ENCODE assay signal across 8 mouse cellular contexts in the genomic region with DNA sequence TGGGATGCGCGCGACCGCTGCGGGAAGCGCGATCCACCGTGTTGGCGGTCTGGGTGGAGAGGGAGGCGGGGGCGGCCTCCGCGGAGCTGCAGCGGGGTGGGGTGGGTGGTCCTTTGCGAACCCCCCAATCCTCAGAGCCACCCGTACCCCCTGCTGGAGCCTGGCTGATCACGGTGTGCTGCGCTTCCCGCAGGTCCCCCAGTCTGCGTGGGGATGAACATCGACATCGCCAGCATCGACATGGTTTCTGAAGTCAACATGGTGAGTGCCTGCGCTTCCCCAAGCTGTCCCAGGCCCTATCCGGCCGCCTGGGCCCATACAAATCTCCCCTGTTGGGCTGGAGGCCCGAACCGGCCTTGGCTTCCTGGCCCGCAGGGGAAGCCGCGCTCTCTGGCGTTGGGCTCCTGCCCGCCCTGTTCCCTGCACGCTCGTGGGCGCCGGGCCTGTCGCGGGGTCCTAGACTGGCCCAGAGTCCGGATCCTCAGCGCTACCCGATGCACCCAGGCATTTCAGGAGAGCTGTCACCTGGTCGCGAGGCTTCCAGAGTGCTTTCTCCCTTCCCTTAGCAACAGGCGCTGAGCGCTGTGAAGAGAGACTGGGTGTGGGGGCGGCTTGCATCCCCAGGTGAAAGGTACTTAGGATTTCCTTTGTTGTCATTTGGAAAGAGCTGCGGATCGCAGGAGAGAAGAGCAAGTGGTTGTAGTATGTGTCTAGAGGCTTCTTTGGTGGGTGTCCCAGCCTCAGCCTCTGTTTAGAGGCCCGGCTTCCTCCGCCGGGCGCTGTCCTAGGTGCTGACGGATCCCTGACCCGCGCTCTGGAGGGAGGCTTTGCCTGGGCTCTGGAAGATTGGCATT.
DNase-seq lines count a peak whose midpoint lies in the region; ATAC-seq and TF ChIP-seq lines count a peak whose summit lies in the region.

No protein-coding gene starts in this region.

- TF ChIP-seq CTCF in brain, embryonic 14.5 days (IDR thresholded peaks at IDR 0.05; ENCODE audit: borderline replicate concordance, extremely low read depth, insufficient read depth, insufficient read length) = no peak
- no peak for TF ChIP-seq CTCF in testis, adult 2 months (IDR thresholded peaks at IDR 0.05; ENCODE audit: control insufficient read depth, insufficient read depth, insufficient replicate concordance, low read depth, low read length)

- TF ChIP-seq POLR2A in brain, embryonic 14.5 days (IDR thresholded peaks at IDR 0.05; ENCODE audit: borderline replicate concordance, extremely low read depth, insufficient read depth, insufficient read length, poor library complexity, severe bottlenecking) = no peak
- no peak for TF ChIP-seq POLR2A in testis, adult 2 months (IDR thresholded peaks at IDR 0.05; ENCODE audit: control insufficient read depth, low read depth, low read length)

- no peaks in the 10 kb centered on the region for H3K36me3 ChIP-seq in forebrain, embryonic 11.5 days (ENCODE audit: control insufficient read depth, insufficient read depth, low read length)
- H3K36me3 ChIP-seq in hindbrain, embryonic 14.5 days (replicated peaks; ENCODE audit: control insufficient read depth, insufficient read depth) = no peaks in the 10 kb centered on the region
- no peaks in the 10 kb centered on the region for H3K36me3 ChIP-seq in midbrain, embryonic 16.5 days (ENCODE audit: control insufficient read depth, insufficient read depth, low read length)
- no peaks in the 10 kb centered on the region for H3K36me3 ChIP-seq in testis, adult 2 months (ENCODE audit: control insufficient read depth, insufficient read depth, low read length)

- WGBS in forebrain, embryonic 11.5 days = 0% methylated on average over 55 of the region's 56 CpGs
- WGBS in hindbrain, embryonic 14.5 days = under 1% methylated on average over 56 of the region's 56 CpGs
- WGBS in midbrain, embryonic 16.5 days = under 1% methylated on average over 53 of the region's 56 CpGs

- no peaks in the 10 kb centered on the region for H3K4me1 ChIP-seq in forebrain, embryonic 11.5 days (replicated peaks; ENCODE audit: control insufficient read depth, insufficient read depth, low read length)
- peaks cover 20% of the 10 kb centered on the region for H3K4me1 ChIP-seq in hindbrain, embryonic 14.5 days (replicated peaks; ENCODE audit: control insufficient read depth, insufficient read depth, low read length)
- H3K4me1 ChIP-seq in midbrain, embryonic 16.5 days (ENCODE audit: control insufficient read depth, insufficient read depth, low read length) = peaks cover 25% of the 10 kb centered on the region
- H3K4me1 ChIP-seq in testis, adult 2 months (ENCODE audit: control insufficient read depth, insufficient read depth, low read length) = peaks cover 9% of the 10 kb centered on the region

- H3K4me3 ChIP-seq in forebrain, embryonic 11.5 days (ENCODE audit: low read depth, low read length) = peak overlapping the region; percentile 65
- peak overlapping the region; percentile 66 for H3K4me3 ChIP-seq in hindbrain, embryonic 14.5 days (replicated peaks; ENCODE audit: low read length)
- H3K4me3 ChIP-seq in midbrain, embryonic 16.5 days (ENCODE audit: low read depth, low read length) = peak overlapping the region; percentile 69
- peak overlapping the region; percentile 73 for H3K4me3 ChIP-seq in testis, adult 2 months (ENCODE audit: control insufficient read depth, low read depth, low read length)

- intact Hi-C loops in heart, postnatal 25 days (cut with DNase I) = no loop called here
- intact Hi-C loops in left cerebral cortex, postnatal 36 days (cut with DNase I) = loop anchor here (10.0 kb wide), 2 partner anchors 113 to 183 kb away; no protein-coding TSS in a partner anchor

- H3K9me3 ChIP-seq in forebrain, embryonic 11.5 days (ENCODE audit: control insufficient read depth, low read length) = no peaks in the 10 kb centered on the region
- no peaks in the 10 kb centered on the region for H3K9me3 ChIP-seq in hindbrain, embryonic 14.5 days (ENCODE audit: control insufficient read depth, low read length)
- H3K9me3 ChIP-seq in midbrain, embryonic 16.5 days (replicated peaks; ENCODE audit: control insufficient read depth, low read length, poor library complexity, severe bottlenecking) = no peaks in the 10 kb centered on the region

- H3K4me2 ChIP-seq in forebrain, embryonic 11.5 days (ENCODE audit: low read depth, low read length, severe bottlenecking) = peak overlapping the region; percentile 95
- peak overlapping the region; percentile 83 for H3K4me2 ChIP-seq in hindbrain, embryonic 14.5 days (replicated peaks)
- peak overlapping the region; percentile 88 for H3K4me2 ChIP-seq in midbrain, embryonic 16.5 days (ENCODE audit: low read length)

- no peak overlapping the region for H3K27ac ChIP-seq in forebrain, embryonic 11.5 days (ENCODE audit: low read depth, low read length)
- peak overlapping the region; percentile 90 for H3K27ac ChIP-seq in hindbrain, embryonic 14.5 days
- H3K27ac ChIP-seq in midbrain, embryonic 16.5 days (ENCODE audit: low read length) = peak overlapping the region; percentile 94
- no peak overlapping the region for H3K27ac ChIP-seq in testis, adult 2 months (ENCODE audit: control insufficient read depth, insufficient read depth, low read depth, low read length)

- peak overlapping the region; percentile 65 for H3K9ac ChIP-seq in forebrain, embryonic 11.5 days (ENCODE audit: low read length)
- H3K9ac ChIP-seq in hindbrain, embryonic 14.5 days = peak overlapping the region; percentile 75
- peak overlapping the region; percentile 91 for H3K9ac ChIP-seq in midbrain, embryonic 16.5 days (ENCODE audit: low read depth, low read length)

- DNase-seq in heart, adult 18-20 months = peak; percentile 2 to 16
- no peak for DNase-seq in heart, postnatal 25 days (ENCODE audit: low spot score)
- peak; percentile 63 for DNase-seq in brain, embryonic 14.5 days (ENCODE audit: low read depth)
- DNase-seq in forebrain, embryonic 11.5 days (ENCODE audit: low spot score) = peak; percentile 81
- peak; percentile 52 for DNase-seq in hindbrain, embryonic 14.5 days (ENCODE audit: low spot score)
- DNase-seq in left cerebral cortex, postnatal 36 days (ENCODE audit: low spot score in 2 of 2) = peak; percentile 59 to 67

- peak; percentile 21 for ATAC-seq in forebrain, embryonic 11.5 days (replicated peaks; ENCODE audit: low FRiP score)
- ATAC-seq in hindbrain, embryonic 14.5 days (ENCODE audit: low FRiP score) = peak; percentile 41
- ATAC-seq in midbrain, embryonic 16.5 days = peak; percentile 47

- H3K27me3 ChIP-seq in forebrain, embryonic 11.5 days (ENCODE audit: control insufficient read depth, insufficient read depth, low read length) = peaks cover 5% of the 10 kb centered on the region; the same call in 1 of the 2 replicates
- H3K27me3 ChIP-seq in hindbrain, embryonic 14.5 days (ENCODE audit: control insufficient read depth, insufficient read depth, low read length) = peaks cover 4% of the 10 kb centered on the region; the same call in 1 of the 2 replicates
- no peaks in the 10 kb centered on the region for H3K27me3 ChIP-seq in midbrain, embryonic 16.5 days (ENCODE audit: control insufficient read depth, insufficient read depth, low read depth, low read length)
- H3K27me3 ChIP-seq in testis, adult 2 months (ENCODE audit: control insufficient read depth, insufficient read depth, low read length) = no peaks in the 10 kb centered on the region

Comparison
In these comparisons a context has a peak if more than half of its experiments do, and no peak if none do; other contexts are left out.
1. H3K27ac ChIP-seq: peak in hindbrain, embryonic 14.5 days (single experiment) and midbrain, embryonic 16.5 days (single experiment); none in forebrain, embryonic 11.5 days (single experiment) and testis, adult 2 months (single experiment).
2. Peak in every context shown above with its lines, with median percentiles within 50 percentile points of each other: ATAC-seq, H3K4me2 ChIP-seq, H3K4me3 ChIP-seq and H3K9ac ChIP-seq.